Mouse (Mus musculus) embryonic facial prominence, embryonic 15.5 days (tissue): ENCODE results near the gene Nudcd3. TPM values are rescaled to one million over a fixed set of nuclear protein-coding genes. Genes with fewer than 3 reads are reported as not detected.

Experiments used
- ATAC-seq: fragments of 200-750 bp; cut with Nextera tagmentation; 2 replicates; pipeline ENCODE4 v1.8.0; 2017; ENCODE audit warnings: low read depth, moderate TSS enrichment; ENCODE audit not compliant: insufficient number of reproducible peaks, low FRiP score, low TSS enrichment
- H3K27ac ChIP-seq: fragments of 300-500 bp; sonication (generic); replicated peaks from 2 replicates; pipeline ENCODE4 v1.5.1; 2015; ENCODE audit warnings: mild to moderate bottlenecking, inconsistent platforms
- H3K27me3 ChIP-seq: fragments of 300-500 bp; sonication (generic); 2 replicates; pipeline ENCODE4 v1.6.1; 2015; ENCODE audit warnings: inconsistent platforms
- H3K36me3 ChIP-seq: fragments of 300-500 bp; sonication (generic); 2 replicates; pipeline ENCODE4 v1.6.1; 2015; ENCODE audit warnings: mild to moderate bottlenecking, inconsistent platforms
- H3K4me1 ChIP-seq: fragments of 300-500 bp; sonication (generic); 2 replicates; pipeline ENCODE4 v1.6.1; 2015; ENCODE audit warnings: inconsistent platforms
- H3K4me2 ChIP-seq: fragments of 300-500 bp; sonication (generic); replicated peaks from 2 replicates; pipeline ENCODE4 v1.6.1; 2015; ENCODE audit warnings: mild to moderate bottlenecking, inconsistent platforms
- H3K4me3 ChIP-seq: fragments of 300-500 bp; sonication (generic); replicated peaks from 2 replicates; pipeline ENCODE4 v1.5.1; 2015; ENCODE audit warnings: mild to moderate bottlenecking, inconsistent platforms
- H3K9ac ChIP-seq: fragments of 300-500 bp; sonication (generic); 2 replicates; pipeline ENCODE4 v1.6.1; 2015; ENCODE audit warnings: inconsistent platforms
- H3K9me3 ChIP-seq: fragments of 300-500 bp; sonication (generic); replicated peaks from 2 replicates; pipeline ENCODE4 v1.6.1; 2016; ENCODE audit warnings: inconsistent platforms
- WGBS: fragments of 180-500 bp; shearing (Covaris S2); methylation state at CpG from one replicate; pipeline ENCODE4 v1.1.7; 2015; 5-methylcytosine and 5-hydroxymethylcytosine counted together
- polyA plus RNA-seq: library from polyadenylated mRNA; unstranded; fragments of >200 nt; fragmentation: Nextera tagmentation; extraction: Ambion mirVana; gene quantifications from 2 replicates; pipeline ENCODE4 v1.2.1, GENCODE M21; 2015

Gene Nudcd3
- polyA plus RNA-seq, 1 experiment from 2014 or later: 41.3 TPM

DNA sequence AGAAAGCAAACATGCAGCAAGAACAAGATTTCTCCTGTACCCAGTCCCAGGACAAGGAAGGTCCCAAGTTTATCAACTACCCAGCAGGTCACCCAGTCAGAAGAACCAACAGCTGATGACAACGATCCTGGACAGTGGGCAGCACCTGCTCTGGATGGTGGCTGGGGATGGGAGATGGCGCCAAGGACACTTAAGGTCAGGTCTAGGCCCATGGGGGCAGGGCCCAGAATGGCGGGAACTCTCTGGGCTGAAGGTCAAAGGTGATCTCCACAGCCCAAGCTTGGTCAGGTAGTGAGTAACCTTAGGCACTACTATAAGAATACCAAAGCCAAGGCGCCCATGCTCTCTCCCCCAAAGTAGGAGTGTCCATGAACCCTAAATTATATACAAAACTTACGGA, 138.3 kb downstream of the Nudcd3 start:
- no peak overlapping the region for H3K4me2 ChIP-seq
- peaks cover 21% of the 10 kb centered on the region for H3K4me1 ChIP-seq
- no peak overlapping the region for H3K9ac ChIP-seq
- 80% methylated on average over 5 of the region's 5 CpGs for WGBS
- H3K27me3 ChIP-seq: peaks cover 57% of the 10 kb centered on the region
- no peak for ATAC-seq
- H3K27ac ChIP-seq: no peak overlapping the region
- no peaks in the 10 kb centered on the region for H3K9me3 ChIP-seq
- no peaks in the 10 kb centered on the region for H3K36me3 ChIP-seq
- H3K4me3 ChIP-seq: no peak overlapping the region

DNA sequence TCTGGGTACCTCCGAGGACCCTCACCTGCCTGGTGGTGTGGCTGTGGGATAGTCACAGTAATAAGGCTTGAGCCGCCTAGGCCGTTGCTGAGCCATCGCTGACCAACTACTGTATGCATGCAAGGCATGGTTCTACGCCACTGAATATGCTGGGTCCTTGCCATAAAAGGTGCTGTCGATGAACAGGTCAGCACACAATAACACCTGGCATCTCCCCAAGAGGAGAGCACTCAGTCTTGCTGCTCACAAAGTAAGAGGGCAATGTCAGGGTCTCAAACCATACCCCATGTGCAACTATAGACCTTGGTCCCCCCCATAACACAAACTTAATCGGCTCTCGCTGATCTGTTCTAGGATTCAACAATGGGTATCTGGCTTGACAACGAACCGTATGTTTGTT, 141.1 kb downstream of the Nudcd3 start:
- peaks cover 30% of the 10 kb centered on the region for H3K27me3 ChIP-seq
- 92% methylated on average over 10 of the region's 10 CpGs for WGBS
- no peaks in the 10 kb centered on the region for H3K9me3 ChIP-seq
- no peak overlapping the region for H3K4me3 ChIP-seq
- no peaks in the 10 kb centered on the region for H3K36me3 ChIP-seq
- H3K9ac ChIP-seq: no peak overlapping the region
- no peak for ATAC-seq
- H3K4me1 ChIP-seq: peaks cover 4% of the 10 kb centered on the region
- H3K4me2 ChIP-seq: no peak overlapping the region
- no peak overlapping the region for H3K27ac ChIP-seq

Other genes starting within 250 kb of the Nudcd3 start
- 64.4 and 66.7 TPM in 2 replicates for gene Ykt6, start 244.7 kb downstream of the Nudcd3 start, polyA plus RNA-seq
- 3.5 and 4.6 TPM in 2 replicates for gene Camk2b, start 134.1 kb downstream of the Nudcd3 start, polyA plus RNA-seq
- gene A730071L15Rik, start 386 bp downstream of the Nudcd3 start, polyA plus RNA-seq: 0.43 TPM in 2 replicates
- gene Npc1l1, start 29.7 kb upstream of the Nudcd3 start, polyA plus RNA-seq: 0.04 and 0.14 TPM in 2 replicates
- 85.9 and 86.9 TPM in 2 replicates for gene Ddx56, start 67.4 kb upstream of the Nudcd3 start, polyA plus RNA-seq
- 102 and 105 TPM in 2 replicates for gene Tmed4, start 74.5 kb upstream of the Nudcd3 start, polyA plus RNA-seq
- gene Ogdh, start 91.2 kb upstream of the Nudcd3 start, polyA plus RNA-seq: 98.5 and 101 TPM in 2 replicates
- 12.6 and 12.9 TPM in 2 replicates for gene Zmiz2, start 188.7 kb upstream of the Nudcd3 start, polyA plus RNA-seq
- 4,428 and 4,532 TPM in 2 replicates for gene Ppia, start 215.0 kb upstream of the Nudcd3 start, polyA plus RNA-seq
- gene H2afv, start 244.0 kb upstream of the Nudcd3 start, polyA plus RNA-seq: 443 and 468 TPM in 2 replicates